Mouse (Mus musculus): ENCODE measurements around the gene Cbfa2t2.

Cbfa2t2 gene

DNA sequence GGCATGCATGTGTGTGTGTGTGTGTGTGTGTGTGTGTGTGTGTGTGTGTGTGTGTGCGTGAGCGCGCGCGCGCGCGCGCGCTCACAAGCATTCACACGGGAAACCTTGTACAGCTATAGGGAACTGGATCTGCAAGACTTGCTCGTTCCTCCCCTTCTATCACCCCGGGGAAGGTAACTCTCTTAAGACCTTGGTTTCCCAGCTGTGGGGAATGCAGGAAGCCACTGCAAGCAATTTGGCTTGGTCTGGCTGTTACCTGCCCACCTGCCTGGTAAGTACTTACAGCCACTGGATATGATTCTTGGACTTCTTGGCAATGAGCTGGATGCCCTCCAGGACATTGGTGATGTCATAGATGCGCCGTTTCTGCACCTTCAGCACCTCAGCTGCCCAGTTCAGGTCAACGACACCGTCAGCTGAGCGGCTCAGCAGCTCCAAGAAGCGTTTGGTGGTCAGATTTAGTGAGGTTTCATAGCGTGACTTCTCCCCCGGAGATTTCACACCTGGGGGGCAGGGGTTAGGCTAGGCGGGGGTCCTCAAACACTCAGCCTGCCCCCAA lies 127.4 kb downstream of the Cbfa2t2 start:
- ATAC-seq (ENCODE audit: insufficient number of reproducible peaks, low FRiP score, low TSS enrichment), result no peak

DNA sequence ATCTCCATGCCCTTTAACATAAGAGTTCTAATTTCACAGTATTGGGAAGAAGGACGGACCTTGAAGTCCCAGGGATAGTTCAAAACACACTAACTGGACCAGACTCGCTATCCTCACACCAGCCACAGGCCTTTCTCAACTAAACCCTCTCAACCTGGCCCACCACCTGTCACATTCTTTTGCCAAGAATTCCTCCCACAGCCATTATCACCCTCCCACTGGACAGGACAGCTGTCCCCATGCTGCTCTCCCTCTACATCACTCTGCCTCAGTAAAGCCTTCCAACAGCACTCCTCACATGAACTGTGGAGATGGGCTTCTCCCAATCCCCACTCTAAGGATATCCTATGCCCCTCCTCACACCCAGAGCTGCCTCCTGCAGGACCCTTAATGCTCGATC lies 129.3 kb downstream of the Cbfa2t2 start:
- ATAC-seq (ENCODE audit: insufficient number of reproducible peaks, low FRiP score, low TSS enrichment), result peak; percentile 74

DNA sequence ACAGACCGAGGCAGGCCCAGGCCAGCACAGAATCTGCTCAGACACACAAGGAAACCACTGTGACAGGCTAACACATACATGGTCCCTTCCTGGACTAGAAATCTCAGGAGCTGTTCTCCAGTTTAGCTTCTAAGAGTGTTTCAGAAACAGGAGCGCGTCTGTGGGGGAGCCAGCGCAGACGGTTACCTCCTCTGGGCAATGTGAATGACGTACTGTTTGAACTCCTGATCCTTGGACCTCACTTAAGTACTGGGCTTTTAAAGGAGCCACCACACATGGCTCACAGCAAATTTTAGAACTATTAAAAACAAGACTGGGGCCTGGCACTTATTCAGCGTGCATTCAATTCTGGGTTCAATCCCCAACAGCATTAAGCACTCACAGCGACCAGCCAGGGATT lies 130.4 kb downstream of the Cbfa2t2 start:
- ATAC-seq (ENCODE audit: insufficient number of reproducible peaks, low FRiP score, low TSS enrichment), result no peak

DNA sequence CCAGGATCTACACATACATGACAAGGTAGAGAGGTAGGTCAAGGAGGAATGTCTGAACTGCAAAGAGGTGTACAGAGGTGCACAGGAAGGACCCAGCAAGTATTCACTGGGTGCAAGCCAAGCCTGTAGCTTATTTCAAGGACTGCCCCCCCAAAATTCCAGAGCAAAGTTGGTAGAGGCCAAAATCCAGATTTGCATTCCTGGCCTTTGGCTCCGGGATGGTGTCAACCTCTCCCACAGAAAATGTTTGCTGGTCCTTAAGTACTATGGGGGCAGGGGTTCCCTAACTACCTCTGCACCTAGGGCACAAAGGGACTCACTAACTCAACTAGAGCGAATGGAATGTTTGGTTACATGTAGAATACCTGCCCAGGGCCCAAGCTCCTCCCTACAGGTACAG lies 131.5 kb downstream of the Cbfa2t2 start:
- ATAC-seq (ENCODE audit: insufficient number of reproducible peaks, low FRiP score, low TSS enrichment), result no peak

DNA sequence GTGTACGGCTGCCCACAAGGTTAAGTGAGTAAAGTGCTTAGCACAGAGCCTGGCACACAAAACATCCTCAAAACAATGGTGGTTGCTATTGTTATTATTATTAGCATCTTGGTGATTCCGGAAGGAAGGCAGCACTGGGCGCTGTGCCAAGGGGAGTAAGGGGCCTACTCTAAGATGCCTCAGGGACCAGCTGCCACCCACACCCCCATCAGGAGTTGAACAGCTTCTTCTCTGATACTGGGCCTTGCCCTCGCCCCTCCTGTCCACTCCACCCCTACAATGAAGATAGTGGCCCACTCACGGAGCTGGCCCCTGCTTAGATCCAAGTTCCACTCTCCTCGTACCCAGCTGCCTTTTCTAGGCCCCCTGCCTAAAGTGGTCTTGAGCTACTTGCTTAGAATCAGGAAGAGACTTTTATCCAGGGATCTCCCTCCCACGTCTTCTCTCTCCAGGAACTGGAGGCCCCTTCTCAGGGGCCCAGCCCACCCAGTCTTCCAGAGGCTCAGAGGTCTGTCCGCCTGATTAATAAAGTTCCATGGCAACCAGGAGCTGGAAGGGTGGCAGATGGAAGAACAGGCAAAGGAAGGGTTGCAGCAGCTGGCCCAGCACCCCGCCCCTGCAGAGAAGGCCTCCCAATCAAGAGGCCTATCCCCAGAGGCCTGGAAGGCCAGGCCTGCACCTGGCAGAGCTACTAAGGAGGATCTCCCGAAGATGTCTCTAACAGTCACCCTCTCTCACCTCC lies 132.2 kb downstream of the Cbfa2t2 start:
- ATAC-seq (ENCODE audit: insufficient number of reproducible peaks, low FRiP score, low TSS enrichment), result no peak

DNA sequence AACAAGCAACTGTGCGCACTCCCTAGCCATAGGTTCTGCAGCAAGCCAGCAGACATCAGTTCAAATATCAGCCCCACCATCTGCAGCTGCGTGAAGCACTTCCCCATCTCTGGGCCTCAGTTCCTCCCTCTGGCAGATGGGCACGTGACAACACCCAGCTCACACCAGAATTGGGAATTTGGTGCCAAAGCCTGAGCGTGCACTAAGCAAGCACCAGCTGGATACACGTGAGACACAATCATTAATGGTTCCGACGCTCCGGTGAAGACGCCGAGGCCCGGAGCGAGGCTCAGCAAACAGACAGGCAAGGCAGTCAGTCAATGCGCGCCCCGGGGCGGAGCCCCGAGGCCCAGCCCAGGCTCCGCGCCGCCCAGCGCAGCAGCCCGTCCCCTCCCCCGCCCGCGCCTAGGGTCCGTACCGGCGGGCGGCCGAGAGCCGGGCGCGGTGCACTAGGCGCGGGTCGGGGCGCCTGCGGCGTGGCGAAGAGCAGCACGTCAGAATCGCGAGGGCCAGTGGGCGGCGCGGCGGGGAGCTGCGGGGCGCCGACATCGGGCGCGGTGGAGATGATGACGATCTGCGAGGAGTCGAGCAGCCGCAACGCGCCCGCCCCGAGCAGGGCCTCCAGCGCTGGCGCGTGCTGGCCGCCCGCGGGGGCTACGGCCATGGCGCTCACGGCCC lies 132.9 kb downstream of the Cbfa2t2 start:
- ATAC-seq (ENCODE audit: insufficient number of reproducible peaks, low FRiP score, low TSS enrichment), result no peak

DNA sequence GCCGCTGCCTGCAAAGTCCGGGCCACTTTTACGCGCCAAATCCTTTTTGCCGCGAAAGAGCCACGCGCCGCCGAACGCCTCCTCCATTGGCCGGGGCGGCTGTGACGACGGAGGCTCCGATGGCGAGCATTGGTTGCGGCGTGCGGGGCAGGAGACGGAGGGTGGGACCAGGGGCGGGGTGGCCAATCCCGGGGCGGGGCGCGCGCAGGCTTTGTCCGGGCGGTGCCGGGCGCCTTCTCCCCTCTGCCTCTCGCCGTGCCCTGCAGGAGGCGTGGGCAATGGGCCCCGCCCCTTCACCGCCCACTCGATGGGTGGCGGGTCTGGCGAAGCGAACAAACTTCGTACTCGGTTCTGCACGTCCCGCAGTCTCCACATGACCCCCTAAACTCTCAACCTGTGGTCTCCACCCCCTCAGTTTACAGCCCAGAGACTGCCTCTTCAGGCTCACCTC lies 133.6 kb downstream of the Cbfa2t2 start, which contains the start of gene E2f1:
Gene E2f1 (minus strand): TSS at position 57 of the 451 bp plus-strand sequence.
- peak; percentile 96 for ATAC-seq (ENCODE audit: insufficient number of reproducible peaks, low FRiP score, low TSS enrichment)

DNA sequence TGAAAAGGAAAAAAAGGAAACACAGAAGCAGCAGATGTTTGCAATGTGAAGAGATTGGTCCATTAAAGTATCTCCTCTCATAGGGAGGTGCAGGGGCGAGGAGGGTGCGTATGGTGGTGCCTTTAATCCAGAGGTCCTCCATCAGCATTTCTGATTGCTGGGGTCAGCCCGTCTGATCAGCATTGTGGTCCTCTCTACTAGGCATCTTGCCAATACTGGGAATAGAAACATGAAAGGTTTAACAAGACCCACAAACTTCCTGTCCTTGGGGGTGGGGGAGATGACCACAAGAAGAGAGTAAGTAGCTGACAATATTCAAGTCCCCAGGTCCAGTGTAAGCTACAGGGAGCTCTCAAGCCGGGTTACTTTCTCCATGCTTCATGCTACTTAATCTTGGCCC lies 134.4 kb downstream of the Cbfa2t2 start:
- ATAC-seq (ENCODE audit: insufficient number of reproducible peaks, low FRiP score, low TSS enrichment), result no peak

DNA sequence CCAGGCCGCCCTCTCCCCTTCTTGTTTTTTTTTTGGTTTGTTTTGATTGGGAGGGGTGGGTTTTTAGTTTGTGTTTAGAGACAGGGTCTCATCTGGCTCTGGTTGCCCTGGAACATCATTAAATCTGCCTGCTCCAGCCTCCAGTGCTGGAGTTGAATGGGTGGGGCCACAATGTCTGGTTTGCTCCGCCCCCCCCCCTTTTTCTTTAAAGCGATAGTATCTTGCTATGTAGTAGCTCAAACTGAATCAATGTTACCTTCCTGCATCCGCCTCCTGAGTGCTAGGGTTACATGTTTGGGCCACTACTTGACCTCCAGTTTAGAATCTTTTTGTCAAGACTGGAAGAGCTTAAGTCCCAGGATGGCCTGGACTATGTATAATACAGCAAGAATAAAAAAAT lies 135.0 kb downstream of the Cbfa2t2 start:
- ATAC-seq (ENCODE audit: insufficient number of reproducible peaks, low FRiP score, low TSS enrichment), result no peak

DNA sequence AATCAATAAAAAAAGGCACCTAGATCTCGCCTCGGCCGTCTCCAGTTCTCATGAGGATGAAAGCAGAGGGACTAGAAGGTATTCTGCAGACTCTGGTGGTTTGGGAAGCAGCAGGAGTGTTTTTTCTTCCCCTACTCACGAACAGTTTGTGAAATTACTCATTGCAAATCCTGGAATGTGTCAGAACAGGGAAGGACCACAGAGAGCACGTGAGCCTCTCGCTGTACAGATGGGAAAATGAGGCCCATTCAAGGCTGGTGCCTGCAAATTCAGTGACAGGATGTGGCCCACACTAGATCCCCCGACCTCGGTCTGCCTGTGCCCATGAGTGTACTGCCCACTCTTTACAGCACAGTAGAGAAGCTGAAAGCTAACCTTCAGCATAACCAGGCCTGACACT lies 135.7 kb downstream of the Cbfa2t2 start:
- no peak for ATAC-seq (ENCODE audit: insufficient number of reproducible peaks, low FRiP score, low TSS enrichment)

DNA sequence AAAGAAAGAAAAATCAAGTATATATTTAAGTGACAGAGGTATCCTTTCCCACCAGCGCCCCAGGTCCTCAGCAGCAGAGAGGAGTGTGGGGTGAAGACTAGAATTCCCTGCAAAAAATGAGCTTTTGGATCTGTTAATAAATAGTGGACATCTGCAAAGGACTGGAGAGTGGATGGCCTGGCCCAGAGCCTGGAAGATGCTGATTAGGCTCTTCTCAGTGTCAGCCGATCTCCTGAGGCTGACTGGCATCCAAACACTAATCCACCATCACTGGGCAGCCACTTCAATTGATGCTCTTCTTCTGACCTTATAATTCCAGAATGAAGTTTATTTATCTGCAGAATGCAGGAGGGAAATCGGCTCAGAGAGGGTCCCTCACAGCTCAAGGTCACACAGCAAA lies 136.7 kb downstream of the Cbfa2t2 start:
- ATAC-seq (ENCODE audit: insufficient number of reproducible peaks, low FRiP score, low TSS enrichment), result no peak

DNA sequence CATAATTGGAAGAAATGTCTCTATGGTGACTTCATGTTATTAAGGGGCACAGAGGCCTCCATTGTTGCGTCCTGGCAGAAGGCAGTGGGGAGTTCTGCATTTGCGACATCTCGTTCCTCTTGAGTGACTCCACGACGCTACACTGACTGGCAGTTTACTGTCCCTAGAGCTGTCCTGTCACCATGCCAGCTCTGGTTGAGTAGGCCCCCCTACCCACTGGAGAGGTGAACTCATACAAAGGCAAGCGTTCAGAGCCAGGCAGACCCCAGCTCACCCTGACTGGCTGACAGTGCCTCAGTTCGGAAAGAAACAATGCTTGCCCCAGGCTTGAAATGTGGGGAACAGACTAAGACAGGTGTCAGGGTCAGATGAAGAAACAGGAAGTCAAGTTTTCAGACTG lies 138.0 kb downstream of the Cbfa2t2 start:
- no peak for ATAC-seq (ENCODE audit: insufficient number of reproducible peaks, low FRiP score, low TSS enrichment)

DNA sequence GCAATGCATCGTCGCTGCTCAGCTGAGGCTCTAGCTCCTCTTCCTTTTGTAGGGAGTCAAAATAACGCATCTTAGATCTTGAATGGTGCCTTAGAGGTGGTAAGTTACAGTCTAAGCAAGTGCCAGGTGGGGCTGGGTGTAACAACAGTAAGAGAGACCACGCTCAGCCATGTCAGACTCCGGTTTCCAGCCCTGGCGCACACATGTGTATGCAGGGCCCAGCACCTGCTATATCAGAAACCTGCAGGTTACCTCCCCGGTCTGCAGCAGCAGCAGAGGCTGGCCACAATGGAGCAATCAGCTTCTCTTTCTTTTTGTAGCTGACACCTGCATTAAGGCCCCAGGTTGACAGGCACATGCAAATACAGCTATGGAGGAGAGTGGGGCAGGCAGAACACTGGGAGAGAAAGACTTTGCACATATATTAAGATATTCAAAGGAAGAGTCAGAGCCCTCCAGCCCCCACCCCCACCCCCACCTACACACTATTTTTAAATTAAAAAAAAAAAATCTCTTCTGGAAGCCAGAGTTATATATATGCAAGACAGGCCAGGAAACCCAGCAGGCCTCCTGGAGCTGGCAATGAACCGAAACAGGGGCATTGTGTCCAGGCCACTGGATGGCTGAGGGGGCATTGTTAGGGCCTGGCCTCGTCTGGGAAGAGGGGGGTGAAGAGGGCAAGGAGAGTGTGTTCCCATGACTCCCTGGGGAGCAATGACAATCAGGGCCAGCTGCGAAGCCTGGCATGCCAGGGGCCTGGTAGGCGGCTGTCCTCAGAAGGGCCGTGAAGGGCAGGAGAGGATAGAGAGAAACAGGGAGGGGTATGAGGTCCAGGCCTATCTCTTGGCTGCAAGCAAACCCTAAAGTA lies 140.8 kb downstream of the Cbfa2t2 start:
- no peak for ATAC-seq (ENCODE audit: insufficient number of reproducible peaks, low FRiP score, low TSS enrichment)

DNA sequence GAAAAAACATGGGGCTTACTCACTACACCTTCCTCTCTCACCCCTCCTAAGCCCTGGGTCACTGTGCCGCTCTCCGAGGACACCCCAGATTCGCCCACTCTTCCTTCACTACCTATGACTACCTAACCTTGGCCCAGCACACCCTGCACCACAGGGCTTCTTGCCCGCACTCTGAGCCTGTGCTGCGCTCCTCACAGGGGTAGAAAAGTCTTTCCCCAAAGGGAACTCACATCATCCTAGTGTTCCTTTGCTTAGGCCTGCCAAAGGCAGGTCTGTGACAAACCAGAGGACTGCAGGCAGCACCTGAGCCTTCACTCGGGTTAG lies 141.4 kb downstream of the Cbfa2t2 start:
- no peak for ATAC-seq (ENCODE audit: insufficient number of reproducible peaks, low FRiP score, low TSS enrichment)

DNA sequence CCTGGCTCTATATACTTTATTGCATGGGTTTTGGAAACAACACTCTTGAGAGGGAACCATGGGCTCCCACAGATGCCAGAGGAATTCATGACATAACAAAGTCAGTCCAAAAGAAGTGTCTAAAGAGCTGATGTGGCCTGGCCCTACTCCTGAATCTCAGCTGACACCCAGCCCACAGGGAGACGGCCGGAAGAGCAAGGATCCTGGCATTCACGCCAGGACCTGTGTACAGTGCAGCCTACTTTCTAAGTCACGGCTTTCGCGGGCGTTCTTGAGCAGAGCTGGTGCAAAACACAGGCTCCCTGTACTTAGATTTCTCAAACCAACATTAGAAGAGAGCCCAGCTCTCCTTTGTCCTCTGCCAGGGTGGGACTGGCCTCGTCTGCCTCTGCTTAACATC lies 144.3 kb downstream of the Cbfa2t2 start:
- ATAC-seq (ENCODE audit: insufficient number of reproducible peaks, low FRiP score, low TSS enrichment), result no peak

DNA sequence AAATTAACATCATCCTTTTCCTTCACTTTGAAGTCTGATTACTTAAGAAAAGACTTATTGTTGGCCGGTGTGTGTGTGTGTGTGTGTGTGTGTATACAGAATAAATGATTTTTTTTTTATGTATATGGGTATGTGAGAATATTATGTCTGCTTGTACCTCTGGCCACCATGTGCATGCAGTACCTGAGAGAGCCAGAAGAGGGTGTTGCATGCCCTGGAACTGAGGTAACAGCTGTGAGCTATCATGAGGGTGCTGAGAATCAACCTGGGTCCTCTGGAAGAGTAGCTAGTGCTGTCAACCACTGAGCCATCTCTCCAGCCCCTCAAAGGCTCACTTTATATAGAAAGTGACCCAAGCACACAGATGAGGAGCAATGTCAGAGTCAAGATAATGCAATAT lies 145.1 kb downstream of the Cbfa2t2 start:
- no peak for ATAC-seq (ENCODE audit: insufficient number of reproducible peaks, low FRiP score, low TSS enrichment)

DNA sequence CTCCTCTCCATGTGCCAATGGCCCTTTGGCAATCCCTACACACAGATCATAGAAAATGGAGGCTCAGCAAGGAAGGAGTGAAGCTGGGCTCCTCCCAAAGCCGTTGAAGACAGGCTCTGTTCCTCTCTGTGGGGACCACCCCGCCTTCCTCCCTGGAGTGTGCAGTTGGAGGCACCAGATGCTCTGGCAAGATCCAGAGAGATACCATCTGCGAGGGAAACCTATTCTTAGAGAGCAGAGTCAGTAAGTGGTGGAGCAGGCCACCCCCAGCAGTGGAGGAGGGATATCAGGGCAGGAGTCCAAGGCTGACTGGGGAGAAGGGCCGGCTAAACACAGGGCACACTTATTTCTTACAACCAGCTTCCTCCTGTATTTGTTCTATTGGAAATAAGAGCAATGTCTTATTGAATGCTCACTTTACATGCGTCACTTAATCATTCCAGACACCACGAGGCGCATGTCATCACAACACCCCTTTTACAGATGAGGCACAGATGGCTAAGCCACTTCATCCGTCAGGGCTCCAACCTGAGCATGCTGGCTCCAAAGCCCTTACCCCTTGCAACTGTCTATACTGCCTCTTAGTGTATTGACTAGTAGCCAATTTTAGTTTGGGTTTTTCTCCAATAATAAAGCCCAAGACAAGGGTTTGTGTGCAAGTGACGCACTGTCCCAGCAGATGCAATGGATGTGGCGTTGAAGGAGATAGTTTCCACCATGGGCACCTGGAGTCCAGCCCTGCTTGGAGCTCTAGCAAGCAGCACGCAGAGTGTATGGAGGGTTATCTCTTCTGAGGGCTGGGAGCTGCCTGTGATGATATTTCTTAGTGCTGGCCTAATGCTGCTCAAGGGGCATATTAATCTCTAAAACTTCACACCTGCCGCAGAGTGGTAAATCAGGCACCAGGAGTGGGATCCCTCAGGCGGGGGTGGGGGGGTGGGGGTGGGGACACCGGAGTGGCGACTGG lies 147.9 kb downstream of the Cbfa2t2 start:
- ATAC-seq (ENCODE audit: insufficient number of reproducible peaks, low FRiP score, low TSS enrichment), result peak; percentile 79; the same call in 1 of the 2 replicates

DNA sequence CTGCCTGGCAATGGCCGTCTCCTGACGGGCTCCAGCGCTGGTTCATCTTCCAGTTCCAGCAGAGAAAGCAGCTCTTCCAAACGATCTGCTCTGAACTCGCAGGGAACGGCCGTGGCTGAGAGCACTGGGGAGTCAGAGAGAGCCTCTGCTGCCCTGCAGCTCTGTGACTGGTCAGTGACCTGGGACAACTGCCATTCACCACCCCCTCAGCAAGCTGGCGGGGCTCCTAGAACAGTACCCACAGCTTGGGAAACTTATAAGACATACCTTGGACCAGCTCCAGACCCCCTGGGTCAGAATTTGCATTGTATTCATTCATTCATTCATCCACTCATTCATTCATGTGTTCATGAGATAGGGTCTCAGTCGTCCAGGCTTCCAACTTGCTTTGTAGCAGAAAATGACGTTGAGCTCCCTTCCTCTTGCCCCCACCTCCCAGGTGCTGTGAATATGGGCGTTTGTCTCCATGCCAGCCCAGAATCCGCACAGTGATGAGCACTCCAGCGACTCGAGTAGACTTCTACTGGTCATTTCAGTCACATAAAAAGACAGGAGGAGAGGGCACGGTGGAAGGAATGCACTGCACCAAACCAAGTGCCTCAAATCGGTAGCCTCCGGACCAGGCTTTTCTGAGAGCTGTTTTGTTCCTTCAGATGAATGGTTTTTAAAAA lies 148.8 kb downstream of the Cbfa2t2 start:
- no peak for ATAC-seq (ENCODE audit: insufficient number of reproducible peaks, low FRiP score, low TSS enrichment)

DNA sequence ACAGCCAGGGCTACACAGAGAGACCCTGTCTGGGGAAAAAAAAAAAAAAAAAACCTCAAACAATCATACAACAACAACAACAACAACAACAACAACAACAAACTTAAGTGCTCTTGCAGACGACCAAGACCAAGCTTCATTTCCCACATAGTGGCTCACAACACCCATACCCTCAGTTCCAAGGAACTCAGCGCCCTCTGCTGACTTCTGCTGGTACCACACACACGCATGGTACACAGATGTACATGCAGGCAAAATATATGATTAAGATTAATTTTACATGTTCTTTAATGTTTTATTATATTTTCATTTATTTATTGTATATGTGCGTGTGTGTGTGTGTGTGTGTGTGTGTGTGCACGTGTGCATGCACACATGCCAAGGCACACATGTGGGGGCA lies 150.1 kb downstream of the Cbfa2t2 start:
- no peak for ATAC-seq (ENCODE audit: insufficient number of reproducible peaks, low FRiP score, low TSS enrichment)

All from cerebellum, adult (tissue).